Mouse (Mus musculus) hindbrain, embryonic 10.5 days (tissue): ENCODE measurements at regions not wholly inside any gene's neighbourhood (a gene's known extent, or its start where the extent isn't known, plus 50 kb on each side); places are given as distances from the start of the nearest gene placed in this dataset.
"Not testable (repeated sequence)": the region's sequence is repeated elsewhere in the genome, so short reads cannot be mapped to it uniquely, and the experiment has no call there.

Experiments used
- DNase-seq: peaks from one replicate; pipeline ENCODE4 v3.0.0-alpha.2; 2017; ENCODE audit warnings: low spot score
- H3K27ac ChIP-seq: fragments of 300-500 bp; sonication (generic); 2 replicates; pipeline ENCODE4 v1.5.1; 2016; ENCODE audit warnings: mild to moderate bottlenecking, moderate library complexity
- H3K27me3 ChIP-seq: fragments of 300-500 bp; sonication (generic); 2 replicates; pipeline ENCODE4 v1.6.1; 2016; ENCODE audit warnings: mild to moderate bottlenecking; ENCODE audit not compliant: poor library complexity, insufficient read depth, severe bottlenecking
- H3K36me3 ChIP-seq: fragments of 300-500 bp; sonication (generic); 2 replicates; pipeline ENCODE4 v1.6.1; 2016; ENCODE audit warnings: mild to moderate bottlenecking, moderate library complexity
- H3K4me1 ChIP-seq: fragments of 300-500 bp; sonication (generic); replicated peaks from 2 replicates; pipeline ENCODE4 v1.6.1; 2016; ENCODE audit warnings: mild to moderate bottlenecking
- H3K4me3 ChIP-seq: fragments of 300-500 bp; sonication (generic); 2 replicates; pipeline ENCODE4 v1.5.1; 2016; ENCODE audit warnings: mild to moderate bottlenecking, moderate library complexity
- H3K9me3 ChIP-seq: fragments of 300-500 bp; sonication (generic); 2 replicates; pipeline ENCODE4 v1.6.1; 2016; ENCODE audit warnings: mild to moderate bottlenecking, moderate library complexity
- WGBS: fragments of 180-500 bp; shearing (Covaris S2); methylation state at CpG from one replicate; pipeline ENCODE4 v1.1.7; 2016; 5-methylcytosine and 5-hydroxymethylcytosine counted together

- not testable (repeated sequence) for H3K27me3 ChIP-seq, H3K4me1 ChIP-seq, H3K27ac ChIP-seq, H3K9me3 ChIP-seq, DNase-seq, H3K4me3 ChIP-seq, H3K36me3 ChIP-seq
- 50% methylated on average over 2 of the region's 2 CpGs for WGBS
Measured at GRCm38 (mm10) chr12:23325756-23326155, 454.3 kb downstream of the Gm10330 start.

GRCm38 (mm10) chr12:23315186-23315585 is 464.9 kb downstream of the Gm10330 start:
- H3K9me3 ChIP-seq, H3K4me1 ChIP-seq, H3K27me3 ChIP-seq, H3K36me3 ChIP-seq: not testable (repeated sequence)
- 1% methylated on average over 27 of the region's 38 CpGs for WGBS
- H3K27ac ChIP-seq: 0 out of 2 replicates have a peak overlapping the region, but pooled peaks have one; percentile 67
- H3K4me3 ChIP-seq: peak overlapping the region; percentile 50
- DNase-seq: peak; percentile 55
